Mouse (Mus musculus): ENCODE measurements around the gene Lrrc2. TPM values are rescaled to one million over a fixed set of nuclear protein-coding genes. Genes with fewer than 3 reads are reported as not detected.

Gene Lrrc2
- total and polyA plus RNA-seq, 3 experiments: 0.07 TPM; not detected in 2

- no peak overlapping the region for H3K4me3 ChIP-seq (ENCODE audit: control insufficient read depth in 1 of 2, insufficient read depth in 1 of 2, low read depth in 2 of 2, low read length in 2 of 2)
- no peaks in the 10 kb centered on the region for H3K27me3 ChIP-seq (ENCODE audit: control insufficient read depth in 1 of 2, insufficient read depth in 2 of 2, low read length in 2 of 2)
- no peaks in the 10 kb centered on the region for H3K4me1 ChIP-seq (ENCODE audit: control insufficient read depth in 1 of 2, insufficient read depth in 2 of 2, low read length in 2 of 2)
- H3K36me3 ChIP-seq (ENCODE audit: control insufficient read depth in 1 of 2, insufficient read depth in 2 of 2, low read length in 2 of 2): no peaks in the 10 kb centered on the region
- H3K9me3 ChIP-seq (replicated peaks; ENCODE audit: insufficient read depth, low read length): no peaks in the 10 kb centered on the region
- H3K79me2 ChIP-seq (ENCODE audit: control insufficient read depth, insufficient read depth, low read length, poor library complexity): no peaks in the 10 kb centered on the region
- no peak overlapping the region for H3K27ac ChIP-seq (ENCODE audit: control insufficient read depth, low read depth, low read length)
- no peak overlapping the region for H3K9ac ChIP-seq (ENCODE audit: control insufficient read depth, low read depth, low read length, poor library complexity, severe bottlenecking)
- no peak for DNase-seq (ENCODE audit: low read depth, low spot score)
- TF ChIP-seq TAL1 (IDR thresholded peaks at IDR 0.05; ENCODE audit: low read length) (no peak), TCF12 (IDR thresholded peaks at IDR 0.05; ENCODE audit: low read depth, low read length) (no peak), TBP (IDR thresholded peaks at IDR 0.05; ENCODE audit: low read depth, low read length) (no peak), MAFK (IDR thresholded peaks at IDR 0.05; ENCODE audit: borderline replicate concordance, low read depth, low read length) (no peak)
Measured at GRCm38 (mm10) chr9:110989141-110989540, 37.8 kb downstream of the Lrrc2 start.

GRCm38 (mm10) chr9:110989543-110989942 lies 38.2 kb downstream of the Lrrc2 start:
- no peak for DNase-seq (ENCODE audit: low read depth, low spot score)
- H3K36me3 ChIP-seq (ENCODE audit: control insufficient read depth in 1 of 2, insufficient read depth in 2 of 2, low read length in 2 of 2): no peaks in the 10 kb centered on the region
- no peaks in the 10 kb centered on the region for H3K79me2 ChIP-seq (ENCODE audit: control insufficient read depth, insufficient read depth, low read length, poor library complexity)
- H3K9me3 ChIP-seq (replicated peaks; ENCODE audit: insufficient read depth, low read length): no peaks in the 10 kb centered on the region
- TF ChIP-seq MXI1 (IDR thresholded peaks at IDR 0.05; ENCODE audit: low read depth, low read length) (no peak), EP300 (IDR thresholded peaks at IDR 0.05; ENCODE audit: low read depth in 1 of 2, low read length in 2 of 2) (no peak), USF2 (IDR thresholded peaks at IDR 0.05; ENCODE audit: borderline replicate concordance in 1 of 2, insufficient read depth in 1 of 2, low read depth in 1 of 2, low read length in 2 of 2) (no peak), NRF1 (IDR thresholded peaks at IDR 0.05; ENCODE audit: insufficient read depth, low read depth, low read length, poor library complexity, severe bottlenecking) (no peak), TBP (IDR thresholded peaks at IDR 0.05; ENCODE audit: low read depth, low read length) (no peak), MEF2A (IDR thresholded peaks at IDR 0.05; ENCODE audit: extremely low read depth, insufficient replicate concordance, low read depth, low read length, poor library complexity, severe bottlenecking) (no peak)
- no peak overlapping the region for H3K27ac ChIP-seq (ENCODE audit: control insufficient read depth, low read depth, low read length)
- H3K9ac ChIP-seq (ENCODE audit: control insufficient read depth, low read depth, low read length, poor library complexity, severe bottlenecking): no peak overlapping the region
- no peak overlapping the region for H3K4me3 ChIP-seq (ENCODE audit: control insufficient read depth in 1 of 2, insufficient read depth in 1 of 2, low read depth in 2 of 2, low read length in 2 of 2)
- H3K4me1 ChIP-seq (ENCODE audit: control insufficient read depth in 1 of 2, insufficient read depth in 2 of 2, low read length in 2 of 2): no peaks in the 10 kb centered on the region
- H3K27me3 ChIP-seq (ENCODE audit: control insufficient read depth in 1 of 2, insufficient read depth in 2 of 2, low read length in 2 of 2): no peaks in the 10 kb centered on the region

DNA sequence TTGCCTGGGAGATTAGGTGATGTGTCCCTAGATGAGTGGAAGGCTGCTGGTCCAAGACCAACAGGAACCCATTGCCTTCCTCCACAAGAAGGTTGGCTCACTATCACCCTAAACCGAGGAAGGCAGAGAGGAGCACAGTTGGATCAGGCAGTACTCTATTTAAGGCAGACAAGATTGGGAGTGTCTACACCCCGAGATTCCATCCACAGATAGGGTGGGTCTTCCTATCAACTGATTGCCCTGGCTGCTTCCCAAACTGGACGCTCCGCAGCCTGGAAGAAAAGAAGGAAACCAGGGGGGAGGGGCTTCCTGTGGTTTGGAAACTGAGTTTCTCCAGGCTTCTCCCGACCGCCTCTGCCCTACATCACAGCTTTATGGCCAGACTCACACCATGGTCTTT lies 38.9 kb downstream of the Lrrc2 start, which contains the start of gene Rtp3:
TSS of gene Rtp3 (minus strand) at position 380 of the 400 bp plus-strand sequence.
- no peak for DNase-seq (ENCODE audit: low read depth, low spot score)
- H3K4me3 ChIP-seq (ENCODE audit: control insufficient read depth in 1 of 2, insufficient read depth in 1 of 2, low read depth in 2 of 2, low read length in 2 of 2): no peak within 1 kb of the TSS
- no peaks in the 10 kb centered on the region for H3K79me2 ChIP-seq (ENCODE audit: control insufficient read depth, insufficient read depth, low read length, poor library complexity)

More for the DNA sequence above, 38.9 kb downstream of the Lrrc2 start, which contains the start of gene Rtp3:
- Histone ChIP-seq H3K36me3 (ENCODE audit: control insufficient read depth in 1 of 2, insufficient read depth in 2 of 2, low read length in 2 of 2) (no peaks in the 10 kb centered on the region), H3K9me3 (replicated peaks; ENCODE audit: insufficient read depth, low read length) (no peaks in the 10 kb centered on the region), H3K27me3 (ENCODE audit: control insufficient read depth in 1 of 2, insufficient read depth in 2 of 2, low read length in 2 of 2) (no peaks in the 10 kb centered on the region), H3K27ac (ENCODE audit: control insufficient read depth, low read depth, low read length) (no peak within 1 kb of the TSS), H3K4me1 (ENCODE audit: control insufficient read depth in 1 of 2, insufficient read depth in 2 of 2, low read length in 2 of 2) (no peaks in the 10 kb centered on the region), H3K9ac (ENCODE audit: control insufficient read depth, low read depth, low read length, poor library complexity, severe bottlenecking) (no peak within 1 kb of the TSS)
- no peak for TF ChIP-seq RCOR1 (IDR thresholded peaks at IDR 0.05; ENCODE audit: low read depth, low read length)
- TF ChIP-seq TBP (IDR thresholded peaks at IDR 0.05; ENCODE audit: low read depth, low read length): no peak
- TF ChIP-seq BHLHE40 (IDR thresholded peaks at IDR 0.05; ENCODE audit: borderline replicate concordance, low read depth, low read length): no peak
- TF ChIP-seq NRF1 (IDR thresholded peaks at IDR 0.05; ENCODE audit: insufficient read depth, low read depth, low read length, poor library complexity, severe bottlenecking): no peak
- TF ChIP-seq JUND (IDR thresholded peaks at IDR 0.05; ENCODE audit: low read depth, low read length): no peak
- no peak for TF ChIP-seq GABPA (IDR thresholded peaks at IDR 0.05; ENCODE audit: low read depth, low read length)
- no peak for TF ChIP-seq SIN3A (IDR thresholded peaks at IDR 0.05; ENCODE audit: low read length)
- TF ChIP-seq POLR2A (IDR thresholded peaks at IDR 0.05; ENCODE audit: control insufficient read depth in 1 of 2, insufficient read depth in 1 of 2, low read depth in 1 of 2, low read length in 2 of 2, poor library complexity in 1 of 2): no peak
- TF ChIP-seq E2F4 (IDR thresholded peaks at IDR 0.05; ENCODE audit: borderline replicate concordance, low read depth, low read length): no peak
- no peak for TF ChIP-seq POLR2AphosphoS2 (IDR thresholded peaks at IDR 0.05; ENCODE audit: low read length)

All from MEL (cell line).